Mouse (Mus musculus) heart, postnatal 0 days (tissue): Measurements from ENCODE around the gene 1810062G17Rik.

Experiments
- CTCF ChIP-seq: IDR thresholded peaks from 2 replicates; pipeline ENCODE4 v1.5.1; 2016; ENCODE audit warnings: antibody characterized with exemption, control low read depth, low read depth
- EP300 ChIP-seq: IDR thresholded peaks from 2 replicates; pipeline ENCODE4 v1.6.1; 2016; ENCODE audit warnings: antibody characterized with exemption, low read depth

- TF ChIP-seq CTCF (no peak), EP300 (no peak)
Observed at GRCm38 (mm10) chr3:36488899-36489589, 13.3 kb downstream of the 1810062G17Rik start.
